Comparison of ENCODE assay signal across 31 mouse cellular contexts in genomic region chr1:105827374-105827773, GRCm38 (mm10). TPM values are rescaled to one million over a fixed set of nuclear protein-coding genes. Genes with fewer than 3 reads are reported as not detected.
"Had no signal": no experiment of that assay in that cellular context is flagged by ENCODE, and none has a peak within 500 bp of the region (broad histone marks: within the 10 kb centered on the region; RNA-seq: fewer than 3 reads in every experiment).

No protein-coding gene starts in this region.

- H3K9me3 ChIP-seq: limb, embryonic 10.5 days; limb, embryonic 12.5 days; limb, embryonic 13.5 days; limb, embryonic 15.5 days; liver, embryonic 12.5 days; liver, embryonic 13.5 days; liver, embryonic 15.5 days; lung, embryonic 15.5 days; megakaryocyte, embryonic 14.5 days; midbrain, embryonic 10.5 days; midbrain, embryonic 12.5 days; midbrain, embryonic 15.5 days had no signal

- H3K4me1 ChIP-seq: limb, embryonic 10.5 days; limb, embryonic 12.5 days; limb, embryonic 13.5 days; limb, embryonic 15.5 days; liver, embryonic 12.5 days; liver, embryonic 13.5 days; liver, embryonic 15.5 days; lung, embryonic 15.5 days; megakaryocyte, embryonic 14.5 days; midbrain, embryonic 10.5 days; midbrain, embryonic 12.5 days; midbrain, embryonic 15.5 days had no signal

- DNase-seq: left cerebral cortex, postnatal 4 days; liver; liver, embryonic 13.5 days; liver, postnatal 0 days; lung, adult 18-20 months; lung, adult 2 months; lung, embryonic 14.5 days; lung, postnatal 10 days; lung, postnatal 14 days; lung, postnatal 36 days; lung, postnatal 4 days; midbrain, embryonic 14.5 days had no signal

- H3K27me3 ChIP-seq: limb, embryonic 12.5 days; limb, embryonic 13.5 days; limb, embryonic 15.5 days; liver, embryonic 13.5 days; liver, embryonic 15.5 days; lung, embryonic 15.5 days; midbrain, embryonic 12.5 days; midbrain, embryonic 15.5 days had no signal

- H3K4me2 ChIP-seq: limb, embryonic 12.5 days; limb, embryonic 13.5 days; limb, embryonic 15.5 days; liver, embryonic 11.5 days; liver, embryonic 12.5 days; liver, embryonic 13.5 days; liver, embryonic 15.5 days; lung, embryonic 14.5 days; lung, embryonic 15.5 days; midbrain, embryonic 12.5 days; midbrain, embryonic 15.5 days had no signal

- H3K36me3 ChIP-seq: limb, embryonic 10.5 days; limb, embryonic 12.5 days; limb, embryonic 13.5 days; limb, embryonic 15.5 days; liver, embryonic 12.5 days; liver, embryonic 13.5 days; liver, embryonic 15.5 days; lung, embryonic 15.5 days; midbrain, embryonic 10.5 days; midbrain, embryonic 12.5 days; midbrain, embryonic 15.5 days had no signal

- H3K27ac ChIP-seq: left cerebral cortex, adult 2 months; limb, embryonic 10.5 days; limb, embryonic 12.5 days; limb, embryonic 13.5 days; limb, embryonic 15.5 days; liver, embryonic 12.5 days; liver, embryonic 13.5 days; liver, embryonic 14.5 days; liver, embryonic 15.5 days; lung, embryonic 15.5 days; macrophage; midbrain, embryonic 10.5 days; midbrain, embryonic 12.5 days; midbrain, embryonic 15.5 days had no signal

- H3K4me3 ChIP-seq: left cerebral cortex, adult 2 months; limb, embryonic 10.5 days; limb, embryonic 12.5 days; limb, embryonic 13.5 days; limb, embryonic 15.5 days; liver, embryonic 12.5 days; liver, embryonic 13.5 days; liver, embryonic 15.5 days; lung, embryonic 15.5 days; megakaryocyte, embryonic 14.5 days; midbrain, embryonic 10.5 days; midbrain, embryonic 12.5 days; midbrain, embryonic 15.5 days; myocyte had no signal

- H3K9ac ChIP-seq: limb, embryonic 12.5 days; limb, embryonic 13.5 days; limb, embryonic 15.5 days; liver, embryonic 12.5 days; liver, embryonic 13.5 days; liver, embryonic 14.5 days; liver, embryonic 15.5 days; liver, postnatal 0 days; lung, embryonic 14.5 days; lung, embryonic 15.5 days; midbrain, embryonic 12.5 days; midbrain, embryonic 15.5 days had no signal

- ATAC-seq: liver, embryonic 12.5 days; liver, postnatal 0 days; lung, postnatal 0 days; midbrain, embryonic 15.5 days; midbrain, embryonic 16.5 days had no signal

RNA-seq across cellular contexts. Expression of gene Tnfrsf11a, which starts 46.9 kb away (rescaled TPM):
- total RNA-seq: megakaryocyte-erythroid progenitor cell, adult 5-6 weeks had no signal
